Mouse (Mus musculus): ENCODE results near the gene Naa80.
"Not testable (repeated sequence)": the region's sequence is repeated elsewhere in the genome, so short reads cannot be mapped to it uniquely, and the experiment has no call there.

Gene Naa80

DNA sequence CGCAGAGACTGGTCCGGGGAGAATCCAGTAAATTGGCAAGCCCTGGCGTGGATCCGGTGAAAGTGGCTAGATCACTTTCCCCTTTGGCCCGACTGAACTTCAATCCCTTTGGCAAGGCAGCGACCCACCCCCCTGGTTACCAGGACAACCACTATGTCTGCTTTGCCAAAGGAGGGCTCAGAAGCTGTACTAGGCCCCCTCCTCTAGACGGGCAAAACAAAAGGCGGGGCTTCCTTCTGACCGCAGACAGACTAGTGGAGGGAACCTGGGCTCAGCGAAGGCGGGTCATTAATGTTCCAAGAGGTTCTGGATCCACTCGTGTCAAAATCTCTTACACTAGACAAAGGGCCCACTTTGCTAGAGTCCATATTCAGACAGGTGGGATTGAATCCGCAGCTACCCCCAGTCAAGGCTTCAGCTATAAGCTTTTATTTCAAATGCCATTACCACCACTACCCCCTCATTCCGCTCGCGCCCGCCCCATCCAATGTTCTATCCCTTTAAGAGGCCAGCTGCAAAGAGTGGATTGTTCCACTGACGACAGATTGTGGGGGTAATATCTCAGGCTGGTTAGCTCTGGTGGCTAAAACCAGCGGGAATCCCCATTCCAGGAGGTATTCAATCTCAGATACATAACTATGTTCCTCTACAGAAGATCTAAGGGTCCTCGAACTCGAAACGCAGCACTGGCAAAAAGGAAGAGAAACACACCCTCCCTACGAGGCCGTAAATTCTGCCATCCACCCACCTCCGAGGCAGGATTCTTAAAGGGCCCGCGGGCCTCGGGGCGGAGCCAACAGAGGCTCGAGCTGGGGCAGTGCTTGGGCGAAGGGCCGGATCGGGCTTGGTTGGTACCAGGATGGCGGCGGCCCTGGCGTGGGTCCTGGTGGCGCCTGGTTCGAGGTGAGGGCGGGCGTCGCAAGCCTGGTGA, 10.1 kb upstream of the Naa80 start:
- in situ Hi-C loops (cut with MboI, MseI) = no loop called here

- in situ Hi-C loops (cut with MboI, MseI) = no loop called here
These were observed 9.4 kb upstream of the Naa80 start for GRCm38 (mm10) chr9:107569270-107569669.

DNA sequence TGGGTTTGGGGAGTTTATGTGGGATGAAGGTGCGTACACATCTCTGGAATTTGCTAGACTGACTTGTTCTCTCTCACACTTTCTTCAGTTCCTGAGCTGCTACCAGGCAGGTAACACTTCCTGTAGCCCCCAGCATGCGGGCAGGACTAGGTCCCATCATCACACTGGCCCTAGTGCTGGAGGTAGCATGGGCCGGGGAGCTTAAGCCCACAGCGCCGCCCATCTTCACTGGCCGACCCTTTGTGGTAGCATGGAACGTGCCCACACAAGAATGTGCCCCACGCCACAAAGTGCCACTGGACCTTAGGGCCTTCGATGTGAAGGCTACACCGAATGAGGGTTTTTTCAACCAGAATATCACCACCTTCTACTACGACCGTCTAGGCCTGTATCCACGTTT, 8.7 kb upstream of the Naa80 start:
- in situ Hi-C loops (cut with MboI, MseI) = no loop called here

GRCm38 (mm10) chr9:107570845-107571244, 7.8 kb upstream of the Naa80 start:
- in situ Hi-C loops (cut with MboI, MseI) = no loop called here

DNA sequence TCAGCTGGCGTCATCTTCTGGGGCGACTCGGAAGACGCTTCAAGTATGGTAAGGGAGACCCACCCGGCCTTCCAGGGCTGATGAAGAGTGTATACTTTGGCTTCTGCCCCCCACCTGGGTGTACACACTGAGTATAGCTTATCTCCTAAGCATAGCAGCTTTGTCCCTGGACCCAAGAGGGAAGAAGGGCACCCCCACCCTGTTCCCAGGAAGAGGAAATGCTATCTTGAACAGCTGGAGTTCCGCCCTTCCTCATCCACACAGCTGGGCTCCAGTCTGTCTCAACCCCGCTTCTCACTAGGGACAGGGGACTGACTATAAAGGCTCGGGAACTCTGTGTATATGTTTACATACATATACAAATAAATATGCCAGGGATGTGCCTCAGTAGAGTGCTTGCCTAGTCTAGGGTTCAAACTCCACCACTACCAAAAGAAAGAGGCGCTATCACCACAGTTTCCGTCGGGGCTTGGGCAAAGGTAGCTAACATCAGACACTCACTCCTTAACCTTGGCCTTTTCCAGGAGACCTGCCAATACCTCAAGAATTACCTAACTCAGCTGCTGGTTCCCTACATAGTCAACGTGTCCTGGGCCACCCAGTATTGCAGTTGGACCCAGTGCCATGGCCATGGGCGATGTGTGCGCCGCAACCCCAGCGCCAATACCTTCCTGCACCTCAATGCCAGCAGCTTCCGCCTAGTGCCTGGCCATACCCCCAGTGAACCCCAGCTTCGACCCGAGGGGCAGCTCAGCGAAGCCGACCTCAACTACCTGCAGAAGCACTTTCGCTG, 7.0 kb upstream of the Naa80 start:
- in situ Hi-C loops (cut with MboI, MseI) = no loop called here

GRCm38 (mm10) chr9:107572327-107572662, 6.4 kb upstream of the Naa80 start:
- in situ Hi-C loops (cut with MboI, MseI) = no loop called here

DNA sequence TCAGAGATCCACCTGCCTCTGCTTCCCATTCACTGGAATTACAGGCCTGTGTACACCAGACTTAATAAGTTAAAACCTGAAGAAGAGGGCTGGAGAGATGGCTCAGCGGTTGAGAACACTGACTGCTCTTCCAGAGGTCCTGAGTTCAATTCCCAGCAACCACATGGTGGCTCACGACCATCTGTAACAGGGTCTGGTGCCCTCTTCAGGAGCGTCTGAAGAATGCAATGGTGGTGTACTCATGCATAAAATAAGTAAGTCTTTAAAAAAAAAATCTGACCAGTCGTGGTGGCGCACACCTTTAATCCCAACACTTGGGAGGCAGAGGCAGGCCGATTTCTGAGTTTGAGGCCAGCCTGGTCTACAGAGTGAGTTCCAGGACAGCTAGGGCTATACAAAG, 4.9 kb upstream of the Naa80 start:
- in situ Hi-C loops (cut with MboI, MseI) = not testable (repeated sequence)

DNA sequence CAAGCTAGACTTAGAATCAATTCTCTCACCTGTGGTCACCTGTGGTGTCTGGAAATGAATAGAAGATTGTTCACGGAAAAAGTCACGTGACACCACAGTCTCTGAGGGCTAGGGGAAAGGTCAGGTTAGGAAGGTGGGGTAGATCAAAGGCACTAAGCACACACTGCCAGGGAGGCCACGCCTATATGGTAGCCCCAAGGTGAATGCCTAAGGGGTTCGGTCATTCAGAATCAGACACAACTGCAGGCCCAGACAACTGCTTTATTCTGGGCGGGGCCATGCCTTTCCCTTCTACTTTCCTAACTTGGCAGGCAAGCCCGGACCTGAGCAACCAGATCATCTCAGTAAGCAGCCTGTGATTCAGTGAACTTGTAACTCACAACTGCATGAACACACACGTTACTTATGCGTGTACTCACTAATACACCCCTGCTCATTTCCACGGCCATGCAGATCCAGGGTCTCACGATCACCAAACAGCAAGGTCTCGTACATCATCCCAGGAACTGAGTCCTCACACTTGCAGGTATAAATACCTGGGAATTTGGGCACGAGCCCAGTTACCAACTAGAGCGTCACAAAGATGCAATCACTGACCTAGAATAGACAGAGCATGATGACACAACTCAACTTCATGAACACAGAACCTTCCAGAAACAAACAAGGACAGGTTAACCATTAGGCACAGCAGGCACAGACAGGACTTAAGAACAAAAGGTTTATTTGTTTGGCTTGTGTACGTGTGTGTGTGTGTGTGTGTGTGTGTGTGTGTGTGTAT, 2.9 kb upstream of the Naa80 start:
- in situ Hi-C loops (cut with MboI, MseI) = no loop called here

- in situ Hi-C loops (cut with MboI, MseI) = no loop called here
These were observed 2.2 kb upstream of the Naa80 start, which contains the start of gene Hyal1 for GRCm38 (mm10) chr9:107576357-107577107. Gene Hyal1 (plus strand): TSS chr9:107576927.

DNA sequence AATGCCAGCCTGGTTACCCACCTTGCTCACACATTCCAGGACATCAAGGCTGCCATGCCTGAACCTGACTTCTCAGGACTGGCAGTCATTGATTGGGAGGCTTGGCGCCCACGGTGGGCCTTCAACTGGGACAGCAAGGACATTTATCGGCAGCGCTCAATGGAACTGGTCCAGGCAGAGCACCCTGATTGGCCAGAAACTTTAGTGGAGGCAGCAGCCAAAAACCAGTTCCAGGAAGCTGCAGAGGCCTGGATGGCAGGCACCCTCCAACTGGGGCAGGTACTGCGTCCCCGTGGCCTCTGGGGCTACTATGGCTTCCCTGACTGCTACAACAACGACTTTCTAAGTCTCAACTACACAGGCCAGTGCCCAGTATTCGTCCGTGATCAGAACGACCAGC, 816 bp upstream of the Naa80 start:
- in situ Hi-C loops (cut with MboI, MseI) = no loop called here

DNA sequence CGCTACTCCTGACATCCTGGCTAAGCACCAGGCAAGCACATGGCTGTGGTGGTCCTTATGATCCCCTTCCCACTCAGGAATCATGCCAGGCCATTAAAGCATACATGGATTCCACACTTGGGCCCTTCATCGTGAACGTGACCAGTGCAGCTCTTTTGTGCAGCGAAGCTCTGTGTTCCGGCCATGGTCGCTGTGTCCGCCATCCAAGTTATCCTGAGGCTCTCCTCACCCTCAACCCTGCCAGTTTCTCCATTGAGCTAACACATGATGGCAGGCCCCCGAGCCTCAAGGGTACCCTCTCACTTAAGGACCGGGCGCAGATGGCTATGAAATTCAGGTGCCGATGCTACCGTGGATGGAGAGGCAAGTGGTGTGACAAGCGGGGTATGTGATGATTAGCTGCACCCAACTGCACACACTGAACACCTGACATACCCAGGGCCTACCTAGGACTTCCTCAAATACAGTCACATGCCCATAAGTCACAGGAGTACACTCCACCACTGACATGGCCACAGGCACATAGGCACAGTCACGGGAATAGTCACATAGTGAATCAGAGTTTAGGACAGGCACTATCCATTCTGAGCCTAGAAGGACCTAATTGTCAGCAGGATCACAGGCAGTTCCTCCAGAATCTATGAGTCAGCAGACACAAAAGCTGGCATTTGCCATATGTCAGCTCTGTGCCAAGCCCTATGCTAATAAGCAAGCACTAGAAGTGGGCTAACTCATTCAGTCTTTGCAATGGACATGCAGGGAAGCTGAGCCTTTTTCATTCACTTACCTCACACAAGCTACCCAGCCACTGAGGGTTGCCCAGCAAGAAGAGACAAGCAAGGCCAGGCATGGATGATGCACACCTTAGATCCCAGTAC, 575 bp downstream of the Naa80 start:
- in situ Hi-C loops (cut with MboI, MseI) = no loop called here

DNA sequence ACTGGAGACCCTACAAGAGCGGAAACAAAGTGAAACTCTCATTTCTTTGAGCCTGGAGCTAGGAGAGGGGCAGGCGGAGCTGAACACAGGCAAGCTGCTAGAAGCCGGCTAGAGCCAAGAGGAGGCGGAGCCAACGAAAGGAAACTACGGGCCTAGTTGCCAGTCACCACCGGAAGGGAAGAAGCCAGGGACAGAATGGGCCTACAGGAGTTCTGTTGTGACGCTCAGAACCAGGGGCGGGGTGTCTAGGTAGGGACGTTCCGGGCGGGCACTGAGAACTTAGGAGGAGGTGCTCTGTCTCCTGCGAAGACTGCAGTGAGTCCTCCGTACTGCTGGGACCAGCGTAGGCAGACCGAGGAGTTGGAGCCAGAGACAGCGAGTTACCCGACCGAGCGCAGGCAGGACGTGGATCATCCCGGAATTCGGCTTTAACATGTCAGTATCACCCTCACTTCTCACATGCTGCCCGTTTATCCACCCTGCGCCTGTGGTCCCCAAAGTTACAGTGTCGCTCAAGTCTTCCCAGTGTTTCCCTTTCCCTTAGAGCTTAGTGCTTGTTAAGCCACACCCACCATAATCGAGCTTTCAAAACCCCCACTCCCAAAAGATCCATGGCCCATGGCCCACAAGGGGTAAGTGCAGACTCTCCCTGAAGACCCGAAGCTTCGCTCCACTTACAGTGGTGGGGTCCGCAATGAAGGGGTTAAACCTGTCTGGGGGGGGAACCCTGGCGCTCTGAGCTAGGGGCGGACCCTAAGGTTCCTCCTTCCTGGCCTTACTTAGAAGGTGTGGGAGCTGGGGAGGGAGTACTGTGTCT, 2.0 kb downstream of the Naa80 start, which contains the start of gene Hyal3:
Gene Hyal3, plus strand, starts transcription at position 318 of the 817 bp plus-strand sequence.
- in situ Hi-C loops (cut with MboI, MseI) = no loop called here

DNA sequence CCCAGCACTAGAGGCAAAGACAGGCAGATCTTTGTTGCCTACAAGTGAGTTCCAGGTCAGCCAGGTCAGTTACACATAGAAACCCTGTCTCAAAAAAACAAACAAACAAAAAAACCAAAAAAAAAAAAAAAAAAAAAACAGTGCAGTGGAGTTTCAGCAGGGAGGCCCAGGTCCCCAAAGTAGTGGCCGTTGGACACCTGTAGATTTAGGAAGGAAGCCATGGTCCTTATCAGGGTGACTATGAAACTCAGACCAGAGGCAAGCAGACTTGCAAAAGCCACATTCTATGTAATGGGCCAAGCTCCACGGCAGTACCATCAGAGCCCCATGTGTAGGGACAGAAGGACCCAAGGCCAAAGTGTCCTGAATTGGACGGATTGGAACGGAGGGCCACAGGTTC, 2.9 kb downstream of the Naa80 start:
- in situ Hi-C loops (cut with MboI, MseI) = no loop called here

DNA sequence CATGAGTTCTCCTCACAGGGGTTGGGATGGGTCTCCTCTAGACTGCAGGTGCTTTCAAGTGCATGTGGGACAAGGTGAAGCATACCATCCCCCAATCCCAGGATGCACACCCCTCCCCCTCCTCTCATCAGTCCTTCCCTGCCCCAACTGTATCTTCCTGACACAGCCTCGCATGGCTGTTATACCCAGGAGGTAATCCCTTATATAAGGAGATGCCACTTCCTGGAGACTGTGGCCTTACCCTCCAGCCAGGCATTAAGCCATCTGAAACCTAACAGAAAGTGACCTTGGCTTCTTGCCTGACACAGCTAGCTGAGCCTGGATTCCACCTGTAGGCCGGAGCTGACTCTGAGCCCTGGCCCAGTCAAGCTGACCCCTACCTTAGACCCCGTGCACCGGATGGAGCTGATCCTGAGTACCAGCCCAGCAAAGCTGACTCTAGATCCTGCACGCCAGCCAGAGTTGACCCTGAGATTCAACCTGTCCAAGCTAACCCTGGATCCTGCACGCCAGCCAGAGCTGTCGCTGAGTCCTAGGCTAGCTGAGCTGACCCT, 3.9 kb downstream of the Naa80 start:
- in situ Hi-C loops (cut with MboI, MseI) = no loop called here

- in situ Hi-C loops (cut with MboI, MseI) = no loop called here
These were observed 4.5 kb downstream of the Naa80 start for GRCm38 (mm10) chr9:107583174-107583573.

GRCm38 (mm10) chr9:107586504-107586903, 7.8 kb downstream of the Naa80 start:
- in situ Hi-C loops (cut with MboI, MseI) = no loop called here

DNA sequence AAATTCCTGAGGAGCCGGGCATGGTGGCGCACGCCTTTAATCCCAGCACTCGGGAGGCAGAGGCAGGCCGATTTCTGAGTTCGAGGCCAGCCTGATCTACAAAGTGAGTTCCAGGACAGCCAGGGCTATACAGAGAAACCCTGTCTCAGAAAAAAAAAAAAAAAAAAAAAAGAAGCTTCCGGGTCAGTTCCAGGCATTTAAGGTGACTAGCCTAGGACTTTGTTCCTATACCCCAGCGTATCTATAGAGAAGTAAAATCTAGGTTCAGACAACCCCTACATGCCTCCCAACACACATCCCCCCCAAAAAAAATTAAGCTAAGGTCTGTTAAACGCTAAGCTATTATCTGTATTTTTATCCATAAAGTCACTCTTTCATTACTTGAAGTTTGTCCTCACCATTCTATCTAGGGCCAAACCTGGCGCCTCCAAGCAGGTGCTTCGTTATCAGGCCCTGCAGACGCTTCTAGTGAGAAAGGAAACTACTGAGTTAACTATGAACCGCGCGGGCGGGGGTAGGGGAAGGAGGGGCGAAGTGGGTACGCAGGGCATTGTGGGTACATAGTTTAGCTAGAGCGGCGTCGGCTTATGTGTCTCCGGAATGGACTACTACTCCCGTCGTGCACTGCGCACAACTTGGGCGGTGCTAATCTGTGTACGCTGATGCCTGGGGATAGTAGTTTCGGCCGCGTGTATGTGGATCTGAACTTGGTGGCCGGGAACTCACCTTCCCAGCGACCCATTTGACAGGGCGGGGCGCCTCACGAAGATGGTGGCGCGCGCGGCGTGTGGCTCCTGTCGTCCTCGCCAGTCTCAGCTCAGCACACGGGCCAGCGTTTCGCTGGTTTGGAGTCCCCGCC, 8.5 kb downstream of the Naa80 start, which contains the start of gene Ifrd2:
Gene Ifrd2, plus strand, starts transcription at position 669 of the 859 bp plus-strand sequence.
- in situ Hi-C loops (cut with MboI, MseI) = no loop called here
